Mouse (Mus musculus) brain, embryonic 14.5 days (tissue): ENCODE results near the gene Gm13030.

Experiments
- CTCF ChIP-seq: fragments of 200-500 bp; IDR thresholded peaks from 2 replicates; pipeline ENCODE4 v1.5.1; 2012; ENCODE audit warnings: inconsistent platforms, mild to moderate bottlenecking, moderate library complexity, borderline replicate concordance; ENCODE audit not compliant: insufficient read depth, insufficient read length; ENCODE audit errors: extremely low read depth
- POLR2A ChIP-seq: fragments of 200-500 bp; IDR thresholded peaks from 2 replicates; pipeline ENCODE4 v1.6.1; 2012; ENCODE audit warnings: mild to moderate bottlenecking, inconsistent platforms, borderline replicate concordance; ENCODE audit not compliant: poor library complexity, insufficient read depth, insufficient read length, severe bottlenecking; ENCODE audit errors: extremely low read depth

GRCm38 (mm10) chr4:138857576-138857975, 16.2 kb downstream of the Gm13030 start:
- TF ChIP-seq CTCF = no peak
- TF ChIP-seq POLR2A = no peak
